Mouse (Mus musculus) neural tube, embryonic 13.5 days (tissue): ENCODE results near the gene Dact3. TPM values are rescaled to one million over a fixed set of nuclear protein-coding genes. Genes with fewer than 3 reads are reported as not detected.

Experiments used
- ATAC-seq: fragments of 200-750 bp; cut with Nextera tagmentation; 2 replicates; pipeline ENCODE4 v1.8.0; 2017; ENCODE audit warnings: low read depth, mild to moderate bottlenecking, moderate TSS enrichment, moderate library complexity
- H3K27ac ChIP-seq: fragments of 300-500 bp; sonication (generic); replicated peaks from 2 replicates; pipeline ENCODE4 v1.5.1; 2015; ENCODE audit warnings: moderate library complexity, mild to moderate bottlenecking, inconsistent platforms
- H3K27me3 ChIP-seq: fragments of 300-500 bp; sonication (generic); 2 replicates; pipeline ENCODE4 v1.6.1; 2015; ENCODE audit warnings: mild to moderate bottlenecking, inconsistent platforms
- H3K36me3 ChIP-seq: fragments of 300-500 bp; sonication (generic); 2 replicates; pipeline ENCODE4 v1.6.1; 2015; ENCODE audit warnings: mild to moderate bottlenecking, inconsistent platforms
- H3K4me1 ChIP-seq: fragments of 300-500 bp; sonication (generic); replicated peaks from 2 replicates; pipeline ENCODE4 v1.6.1; 2015; ENCODE audit warnings: inconsistent platforms
- H3K4me2 ChIP-seq: fragments of 300-500 bp; sonication (generic); 2 replicates; pipeline ENCODE4 v1.6.1; 2015; ENCODE audit warnings: inconsistent platforms, mild to moderate bottlenecking, moderate library complexity
- H3K4me3 ChIP-seq: fragments of 300-500 bp; sonication (generic); 2 replicates; pipeline ENCODE4 v1.5.1; 2015; ENCODE audit warnings: mild to moderate bottlenecking, inconsistent platforms
- H3K9ac ChIP-seq: fragments of 300-500 bp; sonication (generic); 2 replicates; pipeline ENCODE4 v1.6.1; 2015; ENCODE audit warnings: moderate library complexity, mild to moderate bottlenecking, inconsistent platforms
- H3K9me3 ChIP-seq: fragments of 300-500 bp; sonication (generic); 2 replicates; pipeline ENCODE4 v1.6.1; 2016; ENCODE audit warnings: inconsistent platforms
- WGBS: fragments of 180-500 bp; shearing (Covaris S2); methylation state at CpG from one replicate; pipeline ENCODE4 v1.1.7; 2015; 5-methylcytosine and 5-hydroxymethylcytosine counted together
- polyA plus RNA-seq: library from polyadenylated mRNA; unstranded; fragments of >200 nt; fragmentation: Nextera tagmentation; extraction: Ambion mirVana; gene quantifications from 2 replicates; pipeline ENCODE4 v1.2.1, GENCODE M21; 2015

Gene Dact3
- polyA plus RNA-seq, 1 experiment from 2014 or later = 3.9 TPM

- no peaks in the 10 kb centered on the region for H3K9me3 ChIP-seq
- H3K27ac ChIP-seq = peak overlapping the region; percentile 59
- peak; percentile 61 for ATAC-seq
- WGBS = 19% methylated on average over 14 of the region's 14 CpGs
- H3K4me2 ChIP-seq = no peak overlapping the region
- H3K27me3 ChIP-seq = 0 out of 2 replicates have a peak, but pooled peaks cover 2% of the 10 kb centered on the region
- H3K4me3 ChIP-seq = no peak overlapping the region
- no peaks in the 10 kb centered on the region for H3K36me3 ChIP-seq
- no peak overlapping the region for H3K9ac ChIP-seq
- peaks cover 27% of the 10 kb centered on the region for H3K4me1 ChIP-seq
Measured at GRCm38 (mm10) chr7:16931968-16932627, 57.0 kb downstream of the Dact3 start.

- H3K4me2 ChIP-seq = 0 out of 2 replicates have a peak overlapping the region, but pooled peaks have one; percentile 22
- H3K9ac ChIP-seq = no peak overlapping the region
- H3K4me1 ChIP-seq = peaks cover 29% of the 10 kb centered on the region
- H3K9me3 ChIP-seq = no peaks in the 10 kb centered on the region
- H3K4me3 ChIP-seq = no peak overlapping the region
- H3K27ac ChIP-seq = peak overlapping the region; percentile 70
- no peaks in the 10 kb centered on the region for H3K36me3 ChIP-seq
- ATAC-seq = peak; percentile 66; the same call in 1 of the 2 replicates
- WGBS = 40% methylated on average over 14 of the region's 14 CpGs
- no peaks in the 10 kb centered on the region for H3K27me3 ChIP-seq
Measured at GRCm38 (mm10) chr7:16932704-16933577, 57.8 kb downstream of the Dact3 start.

Other genes starting within 250 kb of the Dact3 start
- not detected in 2 replicates for gene Ceacam15, start 199.6 kb upstream of the Dact3 start, polyA plus RNA-seq
- gene Ceacam9, start 153.4 kb upstream of the Dact3 start, polyA plus RNA-seq = not detected in 2 replicates
- gene Ap2s1, start 136.9 kb upstream of the Dact3 start, polyA plus RNA-seq = 372 and 378 TPM in 2 replicates
- gene Slc1a5, start 94.0 kb upstream of the Dact3 start, polyA plus RNA-seq = 8.8 and 9.0 TPM in 2 replicates
- 155 and 174 TPM in 2 replicates for gene Strn4, start 59.4 kb upstream of the Dact3 start, polyA plus RNA-seq
- gene Fkrp, start 58.6 kb upstream of the Dact3 start, polyA plus RNA-seq = 40.0 and 45.9 TPM in 2 replicates
- 6.3 and 6.8 TPM in 2 replicates for gene Prkd2, start 32.4 kb upstream of the Dact3 start, polyA plus RNA-seq
- 15.4 and 24.1 TPM in 2 replicates for gene Gng8, start 16.5 kb downstream of the Dact3 start, polyA plus RNA-seq
- 3.1 and 3.6 TPM in 2 replicates for gene Ptgir, start 31.2 kb downstream of the Dact3 start, polyA plus RNA-seq
- gene Calm3, start 48.8 kb downstream of the Dact3 start, polyA plus RNA-seq = 275 and 297 TPM in 2 replicates
- 76.2 and 82.4 TPM in 2 replicates for gene Pnmal2, start 69.4 kb downstream of the Dact3 start, polyA plus RNA-seq
- gene Pnmal1, start 84.4 kb downstream of the Dact3 start, polyA plus RNA-seq = 37.6 and 39.7 TPM in 2 replicates
- 3.3 and 3.5 TPM in 2 replicates for gene Gm42372, start 107.8 kb downstream of the Dact3 start, polyA plus RNA-seq
- 6.6 and 7.6 TPM in 2 replicates for gene Ccdc8, start 117.4 kb downstream of the Dact3 start, polyA plus RNA-seq
- gene Ppp5c, start 152.6 kb downstream of the Dact3 start, polyA plus RNA-seq = 116 and 127 TPM in 2 replicates
- 4.3 and 5.2 TPM in 2 replicates for gene Hif3a, start 187.1 kb downstream of the Dact3 start, polyA plus RNA-seq
- gene Psg16, start 198.7 kb downstream of the Dact3 start, polyA plus RNA-seq = 1.2 and 1.6 TPM in 2 replicates